Mouse (Mus musculus) right cerebral cortex, adult 2 months (tissue): ENCODE data around the gene Ebf4.
A peak's percentile ranks its signal among the peaks of the same experiment; 100 is the strongest.

ENCODE experiments used
- DNase-seq, 2 experiments: peaks; one replicate each; pipeline ENCODE4 v3.0.0; 2021 to 2022; ENCODE audit warnings: low spot score in 2 of 2

Gene Ebf4

DNA sequence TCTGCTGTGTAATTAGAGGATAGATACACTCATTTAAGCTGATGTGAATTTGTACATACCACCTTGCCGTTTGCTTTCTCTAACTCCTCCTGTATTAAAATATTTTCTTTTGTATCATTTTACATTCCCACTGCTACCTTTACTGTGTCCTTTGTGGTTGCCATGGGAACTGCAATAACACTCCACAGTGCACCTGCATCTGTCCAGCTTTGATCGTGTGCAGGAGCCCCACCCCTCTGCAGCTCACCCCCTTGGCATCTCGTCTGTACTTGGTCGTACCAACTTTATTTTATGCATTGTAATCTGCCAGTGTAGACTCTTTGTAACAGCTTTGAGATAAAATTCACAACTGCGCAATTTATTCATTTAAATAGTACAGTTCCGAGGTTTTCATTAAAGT lies 88.9 kb downstream of the Ebf4 start:
- no peak for DNase-seq

DNA sequence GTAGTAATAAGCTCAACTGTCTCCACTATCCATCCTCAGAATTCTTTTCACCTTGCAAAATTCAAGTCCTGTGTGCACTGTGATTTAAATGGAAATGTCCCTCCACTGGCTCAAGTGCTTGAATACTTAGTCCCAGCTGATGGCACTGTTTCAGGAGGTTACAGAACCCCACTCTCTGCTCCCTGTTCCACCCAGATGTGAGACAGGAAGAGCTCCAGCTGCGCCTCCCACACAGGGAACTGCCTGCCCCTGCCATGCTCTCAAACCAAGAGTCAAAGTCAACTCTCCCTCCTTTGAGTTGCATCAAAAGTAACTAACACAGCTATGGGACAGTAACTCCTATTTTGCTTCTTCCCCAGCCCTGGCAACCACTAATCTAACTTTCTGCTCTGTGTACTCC lies 91.2 kb downstream of the Ebf4 start:
- DNase-seq = no peak

DNA sequence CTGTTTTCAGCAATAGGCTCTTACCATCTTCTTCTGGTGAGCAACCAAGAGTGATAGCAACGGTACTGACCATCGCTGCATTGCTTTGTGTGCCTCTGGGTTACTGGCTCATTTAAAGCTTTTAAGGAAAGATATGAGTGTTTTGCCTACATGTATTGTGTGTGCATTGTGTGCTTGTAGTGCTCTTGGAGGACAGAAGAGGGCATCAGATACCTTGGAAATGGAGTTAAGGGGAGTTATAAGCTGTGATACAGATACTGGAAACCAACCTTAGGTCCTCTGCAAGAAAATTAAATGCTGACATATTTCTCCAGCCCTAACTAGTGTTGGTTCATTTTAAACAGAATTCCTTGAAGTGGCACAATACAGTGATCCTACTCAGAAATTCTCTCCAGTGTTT lies 93.8 kb downstream of the Ebf4 start:
- DNase-seq = no peak

DNA sequence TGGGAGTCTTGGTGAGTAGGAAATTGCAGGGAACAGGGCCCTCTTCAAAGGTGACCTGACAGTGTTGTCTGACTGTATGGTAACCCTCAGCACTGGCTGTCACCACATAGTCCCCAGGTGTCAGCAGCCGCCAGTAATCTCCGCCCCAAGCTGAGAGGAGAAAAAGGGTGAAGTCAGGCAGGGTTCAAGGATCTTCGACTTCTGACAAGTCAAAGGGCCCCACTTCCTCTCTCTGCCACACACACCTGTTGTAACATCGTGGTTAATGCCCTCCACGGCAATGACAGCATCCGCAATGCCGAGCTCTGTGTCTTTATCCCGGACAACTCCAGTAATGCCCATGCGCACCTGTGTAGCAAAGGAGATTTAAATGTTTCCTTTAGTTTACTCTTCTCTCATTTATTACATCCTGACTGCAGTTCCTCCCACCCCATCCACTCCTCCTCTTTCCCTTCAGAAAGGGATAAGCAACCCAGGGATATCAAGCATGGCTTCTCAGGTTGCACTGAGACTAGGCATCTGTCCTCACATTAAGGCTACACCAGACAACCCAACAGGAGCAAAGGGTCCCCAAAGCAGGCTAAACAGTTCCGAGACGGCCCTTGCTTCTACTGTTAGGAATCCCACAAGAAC lies 96.1 kb downstream of the Ebf4 start:
- DNase-seq = no peak

DNA sequence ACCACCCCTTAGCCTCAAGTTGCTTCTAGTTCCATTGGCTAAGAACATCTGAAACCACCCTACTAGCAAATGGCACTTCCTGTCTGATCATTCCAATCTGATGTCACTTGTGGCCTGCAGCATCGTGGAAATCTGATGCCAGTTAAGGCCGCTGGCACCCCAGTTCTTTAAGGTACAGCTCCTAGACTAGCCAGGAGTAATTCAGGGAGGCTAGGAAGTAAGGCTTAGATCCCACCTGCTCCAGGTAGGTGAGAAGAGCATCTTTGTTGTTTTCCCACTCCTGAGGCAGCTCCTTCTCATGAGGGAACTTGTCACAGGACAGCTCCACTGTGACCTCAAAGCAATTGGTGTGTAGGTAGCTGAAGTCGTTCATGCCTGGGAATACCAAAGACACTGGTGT lies 97.9 kb downstream of the Ebf4 start:
- no peak for DNase-seq

DNA sequence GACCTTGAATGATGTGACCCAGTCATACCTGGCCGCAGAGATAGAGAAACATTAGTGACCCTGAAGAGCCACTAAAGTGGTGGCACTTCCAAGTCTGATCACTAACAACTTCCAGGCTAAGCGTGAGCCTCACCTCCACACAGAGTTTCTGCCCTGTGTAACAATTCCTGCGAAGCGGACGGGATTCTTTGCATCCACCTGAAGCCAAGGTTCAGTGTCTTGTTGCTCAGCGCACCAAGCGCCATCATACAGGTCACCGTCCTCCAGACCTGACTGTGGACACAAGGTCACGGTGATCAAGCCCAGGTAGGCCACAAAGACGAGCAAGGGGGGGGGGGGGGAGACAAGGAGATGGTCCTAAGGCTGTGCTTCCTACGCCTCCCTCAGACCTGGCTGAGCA lies 100.7 kb downstream of the Ebf4 start:
- DNase-seq = no peak

DNA sequence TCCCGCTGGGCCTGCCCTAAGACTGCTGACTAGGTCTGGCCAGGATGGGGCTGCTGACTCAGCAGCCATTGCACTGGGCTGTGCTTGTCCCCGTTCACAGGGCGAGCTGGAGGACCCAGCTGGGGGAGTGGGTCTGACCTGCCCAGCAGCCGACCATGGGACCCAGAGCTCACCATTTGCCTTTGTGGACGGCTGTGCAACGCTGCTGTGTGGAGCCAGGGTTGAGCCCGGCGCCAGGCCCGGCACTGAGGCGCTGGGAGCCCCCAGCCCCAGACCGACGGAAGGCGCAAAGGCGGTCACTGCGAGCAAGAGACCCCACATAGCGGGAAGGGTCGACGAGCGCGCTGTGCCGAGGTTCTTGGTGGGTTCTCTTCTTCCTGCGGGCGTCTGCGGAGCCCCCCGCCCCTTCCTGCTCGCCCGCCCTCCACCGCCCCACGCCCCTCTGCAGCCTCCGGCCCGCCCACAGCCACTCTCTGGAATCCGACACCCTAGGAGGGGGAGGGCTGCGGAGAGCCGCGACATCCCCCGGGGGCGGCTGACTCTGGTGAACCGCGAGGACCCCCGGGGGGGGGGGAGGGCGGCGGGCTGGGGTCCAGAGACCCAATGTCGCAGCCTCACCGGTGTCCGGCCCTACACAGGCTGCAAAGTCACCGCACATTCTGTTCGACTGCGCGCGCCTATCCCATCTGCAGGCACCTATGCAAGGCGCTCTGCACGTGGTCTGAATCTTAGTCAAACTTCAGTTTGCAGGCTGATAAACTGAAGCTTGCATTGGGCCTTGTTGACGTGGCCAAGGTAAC lies 102.4 kb downstream of the Ebf4 start, which contains the start of gene Cpxm1:
TSS of gene Cpxm1 (minus strand) at position 389 of the 800 bp plus-strand sequence.
- no peak for DNase-seq

DNA sequence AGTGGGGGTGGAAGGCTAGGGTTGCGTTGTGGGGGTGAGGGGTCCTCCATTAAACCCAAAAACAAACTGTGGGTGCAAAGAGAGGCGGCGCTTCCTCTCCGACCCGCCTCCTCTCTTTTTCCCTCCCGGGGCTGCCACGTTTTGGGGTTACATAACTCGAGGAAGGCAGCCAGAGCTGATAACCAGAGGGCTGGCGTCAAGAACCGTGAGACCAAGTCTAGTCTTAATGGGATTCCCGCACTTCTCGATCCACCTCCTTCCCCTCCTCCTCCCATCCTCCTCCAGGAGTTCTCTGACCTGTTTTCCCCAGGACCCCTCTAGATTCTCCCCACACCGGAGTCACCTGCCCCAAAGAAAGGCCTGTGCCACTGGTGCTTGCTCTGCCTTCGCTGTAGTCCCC lies 103.1 kb downstream of the Ebf4 start:
- DNase-seq = no peak

DNA sequence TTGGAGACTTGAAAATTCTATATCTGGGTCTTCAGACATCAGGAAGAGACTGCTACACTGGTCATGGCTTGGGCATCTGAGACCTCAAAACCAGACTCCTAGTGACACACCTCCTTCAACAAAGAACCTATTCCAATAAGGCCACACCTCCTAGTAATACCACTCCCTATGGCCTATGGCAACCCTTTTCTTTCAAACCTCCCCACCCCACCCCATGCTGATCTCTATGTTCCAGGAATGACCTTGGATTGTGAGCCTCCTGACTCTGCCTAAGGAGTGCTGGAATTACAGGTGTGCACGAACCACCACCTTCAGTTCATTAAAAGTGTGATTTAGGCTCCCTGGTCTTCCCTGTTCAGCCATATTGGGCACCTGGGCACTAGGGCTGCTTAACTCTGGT lies 105.1 kb downstream of the Ebf4 start:
- no peak for DNase-seq

DNA sequence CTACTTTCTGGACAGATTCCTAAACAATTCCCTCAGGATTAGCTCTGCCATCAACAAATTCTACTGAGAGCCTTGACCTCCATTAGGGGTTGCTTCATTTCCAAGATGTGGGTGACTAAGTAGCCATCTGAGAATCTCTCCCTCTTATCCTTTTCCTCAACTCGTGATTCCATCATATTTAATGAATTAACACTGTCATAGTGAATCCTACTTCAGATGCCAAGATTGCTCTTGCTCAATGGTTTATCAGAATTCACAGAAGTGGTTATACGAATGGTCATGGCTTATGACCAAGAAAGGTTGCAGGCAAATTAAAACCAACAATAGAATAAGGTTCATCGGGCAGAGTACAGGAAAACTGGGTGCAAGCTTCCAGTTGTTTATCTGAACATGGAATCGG lies 106.9 kb downstream of the Ebf4 start:
- no peak for DNase-seq

DNA sequence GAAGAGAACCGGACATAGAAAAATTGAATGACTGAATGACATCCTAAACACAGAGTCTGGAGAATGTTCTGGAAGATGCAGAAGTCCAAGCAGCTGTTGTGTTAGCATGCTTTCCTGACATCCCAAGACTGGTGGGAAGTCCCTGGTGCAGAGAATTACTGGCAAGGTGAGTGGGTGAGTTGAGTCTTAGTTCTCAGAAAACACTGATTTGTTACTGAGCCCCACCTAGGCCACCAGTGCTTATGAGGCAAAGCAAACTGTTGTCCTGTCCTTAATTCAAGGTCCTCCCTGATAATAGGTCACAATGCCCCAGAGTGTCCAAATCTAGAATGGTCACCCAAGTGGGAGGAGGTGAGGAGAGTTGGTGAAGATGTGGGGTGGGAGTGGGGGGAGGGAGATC lies 110.0 kb downstream of the Ebf4 start, which contains the start of the genes Gm28372 and 1700020A23Rik:
TSS of gene Gm28372 (plus strand) at position 301 of the 400 bp plus-strand sequence.
TSS of gene 1700020A23Rik (plus strand) at position 321 of the 400 bp plus-strand sequence.
- no peak for DNase-seq

DNA sequence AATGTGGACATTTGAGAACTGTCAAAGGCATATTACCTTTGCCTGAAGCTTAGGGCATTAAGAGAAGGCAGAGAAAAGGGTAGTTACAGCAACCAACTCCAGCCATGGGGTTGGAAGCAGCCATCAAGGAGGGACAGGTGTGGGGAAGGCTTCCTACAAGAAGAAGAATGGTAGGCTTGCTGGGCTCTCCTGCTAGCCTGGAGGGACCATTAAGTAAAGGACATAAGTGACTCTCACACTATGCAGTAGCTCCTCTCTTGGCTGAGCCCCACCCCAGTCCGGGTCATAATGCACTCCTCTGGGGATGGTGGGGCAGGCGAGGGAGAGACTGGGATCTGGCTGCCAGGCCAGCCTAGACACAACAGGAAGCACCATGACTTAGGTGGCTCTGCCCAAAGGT lies 111.2 kb downstream of the Ebf4 start, which contains the start of gene Tmem239:
TSS of gene Tmem239 (plus strand) at position 301 of the 400 bp plus-strand sequence.
- DNase-seq = no peak

DNA sequence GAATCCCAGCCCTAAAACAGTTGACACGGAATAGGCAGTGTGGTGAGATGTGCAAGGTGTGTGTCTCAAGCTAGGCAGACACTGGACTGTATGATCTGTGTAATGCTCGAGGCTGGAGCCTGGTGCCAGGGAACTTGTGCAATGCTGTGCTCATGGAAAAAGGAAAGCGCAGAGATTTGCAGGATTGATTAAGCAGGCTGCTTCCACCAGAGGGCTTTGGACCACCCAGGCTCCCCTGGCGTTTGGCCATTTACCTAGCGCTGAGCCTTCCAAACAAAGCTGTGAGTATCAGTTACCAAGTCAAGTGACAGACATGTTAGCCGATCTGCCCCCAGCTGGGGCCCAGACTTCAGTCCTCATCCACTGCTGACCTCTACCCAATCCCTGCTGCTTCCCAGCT lies 113.2 kb downstream of the Ebf4 start:
- DNase-seq = no peak

DNA sequence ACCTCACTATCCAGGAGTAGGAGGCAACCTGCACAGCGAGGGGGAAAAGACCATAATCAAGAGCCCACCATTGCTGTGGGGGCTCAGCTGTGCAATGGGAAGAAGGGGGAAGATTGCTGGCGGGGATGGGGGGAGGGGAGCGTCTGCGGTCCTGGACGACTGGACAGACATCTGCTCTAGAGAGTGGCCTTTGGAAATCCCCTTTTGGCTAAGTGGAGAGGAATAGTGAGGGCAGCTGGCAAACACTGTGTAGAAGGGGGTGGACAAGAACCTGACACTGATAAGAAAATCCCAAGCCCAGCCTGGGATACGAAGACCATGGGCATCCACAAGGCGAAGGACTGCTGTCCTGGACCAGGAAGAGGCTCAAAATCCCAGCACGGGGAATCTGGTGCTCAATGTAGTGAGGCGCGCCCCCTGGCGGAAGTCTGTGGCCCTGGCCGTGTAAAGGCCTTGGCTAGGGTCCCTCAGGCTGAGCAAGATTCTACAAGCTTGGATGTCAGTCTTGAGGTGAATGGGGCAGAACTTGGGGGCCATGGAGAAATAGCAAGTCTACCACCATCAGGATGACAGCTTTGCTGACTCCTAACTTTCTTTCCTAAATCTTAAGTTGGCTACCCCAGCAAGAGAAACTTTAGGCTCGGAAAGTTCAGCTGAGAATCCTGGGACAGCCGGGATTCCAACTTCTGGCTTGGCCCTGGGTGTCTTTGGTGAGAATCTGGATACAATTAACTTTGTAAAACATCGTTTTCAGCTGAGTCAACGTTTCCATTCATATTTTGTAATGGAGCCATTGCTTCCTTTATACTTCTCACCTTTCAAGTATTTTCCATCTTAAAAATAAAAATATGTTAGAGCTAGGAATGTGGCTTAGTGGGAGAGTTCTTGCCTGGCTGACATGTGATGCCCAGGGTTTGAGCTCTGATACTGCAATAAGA lies 116.9 kb downstream of the Ebf4 start:
- DNase-seq = peak; percentile 80 to 81

DNA sequence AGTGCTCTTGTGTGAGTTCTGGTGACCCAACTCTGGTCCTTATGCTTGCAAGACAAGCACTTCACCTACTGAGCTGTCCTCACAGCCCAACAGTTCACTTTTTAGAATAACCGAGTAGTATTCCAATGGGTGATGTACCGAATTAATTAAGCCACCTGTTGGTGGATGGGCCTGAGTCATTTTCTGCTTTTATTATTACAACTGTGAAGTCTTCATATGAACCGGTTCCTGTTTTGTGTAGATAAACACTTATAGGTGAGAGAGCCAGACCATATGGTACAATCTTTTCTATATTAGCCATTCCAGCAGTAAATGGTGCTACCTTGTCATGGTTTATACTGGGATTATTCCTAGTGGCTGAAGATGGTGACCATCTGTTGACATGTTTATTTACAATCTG lies 117.8 kb downstream of the Ebf4 start:
- no peak for DNase-seq

DNA sequence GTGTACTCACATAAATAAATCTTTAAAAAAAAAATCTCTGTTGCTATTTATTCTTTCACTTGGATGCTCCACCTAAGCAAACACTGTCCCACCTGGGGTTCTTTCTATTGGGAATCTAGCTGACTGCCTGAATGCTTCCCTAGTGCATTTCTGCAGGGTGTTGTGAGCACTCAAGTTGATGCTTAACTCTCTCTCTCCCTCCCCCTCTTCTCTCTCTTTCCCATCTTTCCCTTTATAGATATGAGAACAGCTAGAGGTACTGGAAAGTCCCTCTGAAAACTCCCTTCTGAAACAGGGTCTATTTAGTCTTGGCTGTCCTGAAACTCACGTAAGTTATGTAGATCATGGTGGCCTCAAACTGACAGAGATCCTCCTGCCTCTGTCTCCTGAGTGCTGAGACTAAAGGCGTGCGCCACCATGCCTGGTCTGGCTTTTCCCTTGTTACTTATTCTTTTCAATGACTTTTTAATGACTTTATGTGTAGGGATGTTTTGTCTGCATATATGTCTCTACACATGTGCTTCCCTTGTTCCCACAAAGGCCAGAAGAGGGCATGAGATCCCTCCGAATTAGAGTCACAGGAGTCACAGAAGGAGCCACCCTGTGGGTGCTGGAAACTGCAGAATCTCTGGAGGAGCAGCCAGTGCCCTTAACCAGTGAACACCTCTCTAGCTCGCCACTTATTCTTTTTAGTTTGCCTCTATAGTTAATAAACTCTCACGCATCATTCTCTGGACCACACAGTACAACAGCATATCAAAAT lies 119.3 kb downstream of the Ebf4 start:
- DNase-seq = no peak
